Mouse (Mus musculus) MN1 (cell line): ENCODE measurements at regions not wholly inside any gene's neighbourhood (a gene's known extent, or its start where the extent isn't known, plus 50 kb on each side); places are given as distances from the start of the nearest gene placed in this dataset.

Source experiments
- DNase-seq: peaks from one replicate; pipeline ENCODE4 v3.0.0-alpha.2; 2016; ENCODE audit warnings: low spot score

GRCm38 (mm10) chr10:116726031-116726430, 144.7 kb upstream of the Cnot2 start:
- no peak for DNase-seq

- no peak for DNase-seq
These were observed 140.7 kb upstream of the Cnot2 start for GRCm38 (mm10) chr10:116721986-116722385.

GRCm38 (mm10) chr10:116719616-116720015, 138.3 kb upstream of the Cnot2 start:
- DNase-seq, result no peak

GRCm38 (mm10) chr10:116717961-116718360, 136.7 kb upstream of the Cnot2 start:
- no peak for DNase-seq

- no peak for DNase-seq
These were observed 135.8 kb upstream of the Cnot2 start for GRCm38 (mm10) chr10:116717017-116717643.

GRCm38 (mm10) chr10:116713456-116713855, 132.1 kb upstream of the Cnot2 start:
- no peak for DNase-seq

GRCm38 (mm10) chr10:116707025-116707424, 125.7 kb upstream of the Cnot2 start:
- no peak for DNase-seq

GRCm38 (mm10) chr10:116701281-116701680, 120.0 kb upstream of the Cnot2 start:
- no peak for DNase-seq

GRCm38 (mm10) chr10:116699711-116700110, 118.4 kb upstream of the Cnot2 start:
- no peak for DNase-seq

GRCm38 (mm10) chr10:116697628-116698316, 116.5 kb upstream of the Cnot2 start:
- DNase-seq, result no peak

GRCm38 (mm10) chr10:116693816-116694215, 112.5 kb upstream of the Cnot2 start:
- no peak for DNase-seq

- DNase-seq, result no peak
These were observed 105.4 kb upstream of the Cnot2 start for GRCm38 (mm10) chr10:116686741-116687140.

GRCm38 (mm10) chr10:116683374-116683773, 102.1 kb upstream of the Cnot2 start:
- DNase-seq, result no peak

- DNase-seq, result no peak
These were observed 97.8 kb upstream of the Cnot2 start for GRCm38 (mm10) chr10:116678950-116679735.

- peak; percentile 64 for DNase-seq
These were observed 96.6 kb upstream of the Cnot2 start for GRCm38 (mm10) chr10:116677949-116678348.

- no peak for DNase-seq
These were observed 93.9 kb upstream of the Cnot2 start for GRCm38 (mm10) chr10:116675171-116675570.

- no peak for DNase-seq
These were observed 93.0 kb upstream of the Cnot2 start for GRCm38 (mm10) chr10:116674348-116674747.

- DNase-seq, result no peak
These were observed 77.1 kb upstream of the Cnot2 start for GRCm38 (mm10) chr10:116658162-116658962.

GRCm38 (mm10) chr10:116655891-116656290, 74.6 kb upstream of the Cnot2 start:
- no peak for DNase-seq

- DNase-seq, result no peak
These were observed 73.9 kb upstream of the Cnot2 start for GRCm38 (mm10) chr10:116655018-116655807.

GRCm38 (mm10) chr10:116654091-116654490, 72.8 kb upstream of the Cnot2 start:
- no peak for DNase-seq
